Mouse (Mus musculus): ENCODE measurements around the gene Krt80. TPM values are rescaled to one million over a fixed set of nuclear protein-coding genes. Genes with fewer than 3 reads are reported as not detected.

Krt80 gene
- polyA plus RNA-seq (2012; rRNA removed) = 2.0 and 3.3 TPM in 2 replicates

DNA sequence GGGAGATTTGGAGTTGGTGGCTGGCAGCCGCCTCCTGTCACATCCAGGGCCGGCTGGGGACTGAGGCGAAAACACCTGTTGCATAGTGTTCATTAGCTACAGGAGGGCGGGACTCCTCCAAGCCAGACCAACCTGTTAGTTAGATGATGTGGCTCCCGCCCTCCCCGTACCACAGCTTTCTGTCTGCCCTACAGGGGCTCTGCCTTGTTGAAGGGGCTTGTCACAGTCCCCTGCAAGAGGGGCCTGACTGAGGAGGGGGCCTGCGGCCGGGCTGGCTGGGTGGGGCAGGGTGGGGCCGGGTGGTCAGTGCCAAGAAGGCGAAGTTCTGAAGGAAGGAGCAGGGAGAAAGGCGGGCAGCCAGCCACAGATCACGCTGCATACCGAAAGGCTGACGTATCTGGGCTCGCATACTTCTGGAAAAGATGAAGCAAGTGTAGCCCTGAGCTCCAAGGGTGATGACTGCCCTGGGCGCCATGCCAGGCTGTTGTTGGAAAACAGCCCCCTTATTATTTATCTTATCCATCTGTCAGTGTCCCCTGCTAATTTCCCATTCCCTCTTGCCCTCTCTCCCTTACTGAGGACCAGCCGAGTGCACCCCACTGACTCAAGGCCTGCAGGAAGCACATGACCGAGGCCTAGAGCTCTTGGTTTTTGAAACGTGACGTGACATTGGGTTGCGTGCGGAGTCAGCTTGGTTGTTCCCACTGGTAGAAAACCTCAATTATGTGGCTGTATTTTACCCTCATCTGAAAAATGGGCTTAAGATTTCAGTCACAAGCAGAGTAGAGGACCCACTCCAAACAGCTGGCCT, at the start of gene Krt80:
Gene Krt80, minus strand, starts transcription at position 62 of the 811 bp plus-strand sequence.
- DNase-seq (ENCODE audit: extremely low spot score in 1 of 2, low spot score in 1 of 2) = no peak

DNA sequence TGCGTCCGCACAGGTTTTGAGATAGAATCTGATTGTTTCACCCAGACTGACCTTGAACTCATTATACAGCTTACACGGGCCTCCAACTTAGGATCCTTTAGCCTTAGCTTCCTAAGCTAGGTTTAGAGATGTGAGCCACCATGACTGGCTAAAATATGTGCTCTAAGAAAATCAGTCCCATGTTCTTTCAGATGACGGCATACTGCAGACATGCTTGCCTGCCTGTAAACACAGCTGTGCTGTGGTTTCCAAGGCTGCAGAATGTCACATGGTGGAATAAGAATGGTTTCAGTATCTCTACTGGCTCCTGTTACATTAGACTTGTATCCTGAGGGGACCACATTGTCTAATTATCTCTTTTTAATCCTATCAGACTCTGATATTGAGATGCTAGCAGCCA, 49.0 kb upstream of the Krt80 start:
- peak in 1 of 2 experiments; percentile 7 for DNase-seq (ENCODE audit: extremely low spot score in 1 of 2, low spot score in 1 of 2)

DNA sequence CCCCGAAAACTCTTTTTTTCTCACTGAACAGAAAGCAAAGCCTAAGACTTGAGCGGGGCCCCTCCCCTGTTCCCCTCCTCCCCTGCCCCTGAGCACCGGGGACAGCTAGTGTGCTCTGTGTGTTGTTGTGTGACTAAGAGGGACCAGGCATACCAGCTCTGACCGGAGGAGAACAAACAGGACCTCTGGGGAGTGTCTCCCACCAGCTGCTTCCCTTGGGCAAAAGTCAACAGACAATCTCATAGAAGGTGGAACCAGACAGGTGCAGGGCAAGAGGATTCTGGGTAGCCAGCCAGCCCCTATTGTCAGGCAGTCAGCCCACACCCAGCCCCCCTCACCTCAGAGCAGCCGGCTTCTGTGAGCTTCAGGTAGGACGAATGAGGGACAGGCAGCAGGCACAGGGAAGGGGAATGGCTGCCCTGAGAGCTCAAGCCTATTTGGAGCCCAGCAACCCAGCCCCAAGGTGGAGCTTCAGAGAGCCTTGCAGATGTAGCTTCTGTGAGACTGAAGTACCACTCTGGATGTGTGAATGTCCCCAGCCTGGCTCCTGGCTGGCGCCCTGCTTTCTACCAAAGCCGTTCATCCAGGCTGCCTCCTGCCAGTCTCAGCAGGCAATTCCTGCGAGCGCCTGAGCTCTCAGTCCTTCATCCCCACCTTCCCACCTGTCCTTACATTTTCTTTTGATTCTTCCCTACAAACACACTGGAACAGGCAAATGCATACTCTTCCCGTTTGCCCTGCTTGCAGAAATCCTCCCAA, 45.0 kb upstream of the Krt80 start:
- DNase-seq (ENCODE audit: extremely low spot score in 1 of 2, low spot score in 1 of 2) = no peak

DNA sequence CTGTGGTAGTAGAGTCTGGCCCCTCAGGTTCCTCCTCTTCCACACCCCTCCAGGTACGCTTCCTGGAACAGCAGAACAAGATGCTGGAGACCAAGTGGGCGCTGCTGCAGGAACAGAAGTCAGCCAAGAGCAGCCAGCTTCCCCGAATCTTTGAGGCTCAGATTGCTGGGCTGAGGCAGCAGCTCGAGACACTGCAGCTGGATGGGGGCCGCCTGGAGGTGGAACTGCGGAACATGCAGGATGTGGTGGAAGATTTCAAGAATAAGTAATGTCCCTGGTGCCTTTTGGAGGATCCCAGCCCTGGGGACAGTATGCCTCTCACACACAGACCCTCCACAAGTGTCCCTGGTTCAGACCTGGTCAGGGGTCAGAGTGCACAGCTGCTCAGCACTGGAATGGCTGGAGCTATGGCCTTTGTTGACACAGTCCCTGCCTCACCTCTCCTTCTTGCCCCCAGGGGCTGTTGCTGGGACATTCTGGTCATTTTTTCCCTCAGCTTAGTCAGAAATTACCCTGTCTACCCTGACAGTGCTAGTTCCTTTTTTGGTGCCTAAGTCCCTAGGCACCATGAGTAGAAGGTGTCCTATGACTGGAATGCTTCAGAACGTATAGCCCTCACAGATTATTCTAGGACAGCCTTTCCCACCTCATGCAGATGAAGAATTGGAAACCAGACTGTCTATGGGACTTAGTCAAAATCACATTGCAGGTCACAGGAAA, 44.1 kb upstream of the Krt80 start:
- peak in 1 of 2 experiments; percentile 15 for DNase-seq (ENCODE audit: extremely low spot score in 1 of 2, low spot score in 1 of 2)

DNA sequence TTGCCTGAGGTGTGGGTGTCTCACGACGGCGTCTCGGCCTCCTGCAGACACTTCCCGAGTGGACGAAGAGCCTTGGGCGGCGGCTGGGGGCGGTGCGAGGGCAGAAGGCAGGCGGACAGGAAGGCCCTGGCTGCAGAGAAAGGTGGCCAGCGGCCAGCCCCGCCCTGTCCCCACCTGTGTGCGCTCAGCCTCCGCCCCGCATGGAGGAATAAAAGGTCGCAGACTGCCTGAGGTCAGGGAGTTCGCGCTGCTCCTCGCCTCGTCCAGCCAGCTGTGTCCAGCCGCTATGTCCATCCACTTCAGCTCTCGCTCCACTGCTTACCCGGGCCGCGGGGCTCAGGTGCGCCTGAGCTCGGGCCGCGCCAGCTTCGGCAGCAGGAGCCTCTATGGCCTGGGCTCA, 42.2 kb upstream of the Krt80 start:
- no peak for DNase-seq (ENCODE audit: extremely low spot score in 1 of 2, low spot score in 1 of 2)

DNA sequence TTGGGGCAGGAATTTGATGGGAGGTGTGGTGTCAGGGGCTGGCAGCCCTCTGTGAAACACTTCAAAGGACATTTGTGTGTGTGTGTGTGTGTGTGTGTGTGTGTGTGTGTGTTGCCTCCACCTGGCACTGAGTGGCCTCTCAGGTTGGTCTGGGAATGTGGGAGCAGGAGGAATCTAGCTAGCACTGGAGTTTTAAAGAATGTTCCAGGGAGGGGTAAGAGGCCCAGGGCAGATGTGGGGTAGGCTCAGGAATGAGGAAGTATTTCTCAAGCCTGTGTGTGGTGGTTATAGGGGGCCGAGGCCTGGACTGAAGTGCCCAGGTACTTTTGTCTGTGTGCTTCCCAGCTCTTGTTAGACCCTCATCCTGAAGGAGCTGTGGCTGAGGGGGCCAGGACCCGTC, 40.8 kb upstream of the Krt80 start, which contains the start of gene Krt7:
Gene Krt7, plus strand, starts transcription at position 269 of the 400 bp plus-strand sequence.
- no peak for DNase-seq (ENCODE audit: extremely low spot score in 1 of 2, low spot score in 1 of 2)

DNA sequence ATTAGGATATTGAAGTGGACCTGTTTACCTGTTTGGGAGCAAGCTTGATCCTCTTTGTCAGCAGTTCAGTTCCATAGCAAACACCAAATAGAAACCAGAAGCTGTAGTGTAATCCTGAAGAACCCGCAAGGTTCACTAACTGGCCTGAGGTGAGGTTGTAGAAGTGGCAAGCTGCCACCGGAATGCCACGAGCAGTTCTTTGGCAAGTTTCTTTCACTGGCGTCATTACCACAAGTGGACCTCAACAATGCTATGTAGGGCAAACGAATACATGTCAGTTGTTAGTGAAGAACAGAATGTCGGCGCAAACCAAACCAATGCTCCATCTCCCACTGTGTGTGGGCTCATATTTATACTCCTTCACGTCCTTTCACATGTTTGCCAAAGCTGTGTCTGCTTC, 28.3 kb upstream of the Krt80 start:
- no peak for DNase-seq (ENCODE audit: extremely low spot score in 1 of 2, low spot score in 1 of 2)

DNA sequence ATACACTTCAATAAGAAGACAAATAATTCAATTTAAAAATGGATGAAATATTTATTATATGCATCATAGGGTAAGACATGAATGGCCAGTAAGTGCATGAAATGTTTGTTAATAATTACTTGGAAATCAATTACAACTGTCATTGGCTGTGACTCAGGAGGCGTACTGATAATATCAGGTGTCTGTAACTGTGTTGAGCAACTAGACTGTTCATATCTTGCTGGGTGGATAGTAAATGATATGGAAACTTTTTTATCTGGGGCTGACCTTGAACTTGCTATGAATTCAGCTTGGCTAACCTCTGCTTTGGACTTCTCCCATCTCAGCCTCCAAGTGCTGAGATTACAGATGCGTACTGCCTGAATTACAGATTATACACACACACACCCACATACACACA, 27.7 kb upstream of the Krt80 start:
- DNase-seq (ENCODE audit: extremely low spot score in 1 of 2, low spot score in 1 of 2) = no peak

DNA sequence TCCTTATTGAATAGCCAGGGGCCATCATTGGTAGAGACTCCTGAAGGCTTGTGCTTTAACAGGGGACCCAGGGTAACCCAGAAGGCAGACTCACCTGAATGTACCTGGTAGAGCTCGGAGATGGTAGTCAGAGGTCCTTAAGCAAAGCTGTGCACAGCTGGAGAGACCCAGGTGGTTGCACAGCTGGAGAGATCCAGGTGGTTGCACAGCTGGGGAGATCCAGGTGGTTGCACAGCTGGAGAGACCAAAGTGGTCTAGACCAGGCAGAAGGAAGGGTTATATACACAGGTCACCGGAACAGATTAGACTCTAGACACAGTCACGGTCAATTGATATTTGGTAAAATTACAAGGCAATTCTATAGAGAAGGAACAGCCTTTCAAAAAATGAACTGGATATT, 27.0 kb upstream of the Krt80 start:
- DNase-seq (ENCODE audit: extremely low spot score in 1 of 2, low spot score in 1 of 2) = no peak

DNA sequence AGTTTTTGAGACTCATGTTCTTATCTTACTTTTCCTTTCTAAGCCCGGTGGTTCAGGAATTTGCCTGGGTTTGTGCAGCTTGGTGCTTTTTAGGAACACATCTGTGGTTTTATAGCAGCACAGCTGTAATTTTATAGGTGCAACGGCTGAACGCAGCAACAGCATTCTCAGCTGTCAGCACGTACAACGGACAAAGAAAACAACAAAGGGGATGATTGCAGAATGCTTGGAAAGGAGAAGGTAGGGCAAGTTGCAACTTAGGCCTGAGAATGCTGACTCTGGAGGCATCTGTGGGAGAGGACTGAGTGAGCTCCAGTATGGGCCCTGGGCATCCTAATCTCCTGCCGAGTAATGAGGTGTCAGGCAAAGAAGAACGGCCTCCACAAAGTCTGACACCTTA, 26.5 kb upstream of the Krt80 start:
- DNase-seq (ENCODE audit: extremely low spot score in 1 of 2, low spot score in 1 of 2) = no peak

DNA sequence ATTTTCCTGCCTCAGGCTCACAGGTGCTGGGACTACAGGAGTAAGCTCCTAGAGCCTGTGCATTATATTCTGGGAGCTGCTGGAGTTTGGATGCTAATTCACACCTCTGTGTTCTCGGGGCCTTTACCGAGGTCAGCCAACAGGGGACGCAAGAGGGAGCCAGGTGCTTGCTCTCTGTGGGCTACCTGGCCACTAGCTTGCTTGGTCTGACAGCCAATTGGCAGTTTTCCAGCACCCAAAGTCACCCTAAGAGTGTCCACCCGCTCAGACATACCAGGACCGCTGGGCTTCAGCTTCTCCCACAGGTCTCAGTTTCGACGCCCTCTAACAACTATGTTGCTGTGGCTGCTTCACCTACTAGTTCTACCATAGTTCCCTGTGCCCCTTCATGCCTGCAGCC, 24.9 kb upstream of the Krt80 start:
- no peak for DNase-seq (ENCODE audit: extremely low spot score in 1 of 2, low spot score in 1 of 2)

DNA sequence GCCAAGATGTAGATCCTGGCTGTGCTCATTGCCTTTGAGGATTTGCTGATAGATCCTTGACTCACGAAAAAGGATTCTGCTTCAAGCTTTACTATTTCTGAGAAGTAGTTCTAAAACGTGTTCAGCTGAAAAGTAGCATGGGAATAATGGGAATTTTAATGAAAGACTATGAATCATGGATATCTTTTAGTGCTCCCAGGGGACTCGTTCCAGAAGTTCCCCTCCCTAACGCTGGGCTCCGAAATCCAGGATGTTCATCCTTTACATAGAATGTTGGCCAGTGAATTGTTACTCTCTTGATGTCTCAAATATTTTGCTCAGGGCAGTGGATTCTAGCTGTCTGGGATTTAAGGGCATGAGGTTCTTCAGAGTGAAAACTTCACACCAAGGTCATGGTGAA, 22.3 kb upstream of the Krt80 start:
- DNase-seq (ENCODE audit: extremely low spot score in 1 of 2, low spot score in 1 of 2) = no peak

DNA sequence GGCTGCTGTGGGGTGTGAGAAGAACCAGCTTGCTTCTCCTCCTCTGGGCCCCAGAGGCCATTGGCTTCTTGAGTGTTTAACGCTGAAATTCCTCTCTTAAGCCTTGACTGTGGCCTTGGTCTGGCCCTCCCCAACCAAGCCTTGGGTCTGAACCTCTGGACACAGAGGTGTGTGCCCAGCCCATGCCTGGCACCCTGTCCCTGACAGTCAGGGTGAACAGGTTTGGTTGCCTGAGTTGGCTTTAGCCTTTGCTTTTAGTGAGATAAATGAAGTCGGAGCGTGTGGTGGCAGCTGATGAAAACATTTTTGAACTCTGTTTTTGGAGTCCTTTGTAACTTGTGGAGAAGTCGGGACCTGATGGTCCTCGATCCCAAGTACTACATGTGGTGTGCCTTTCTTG, 20.2 kb upstream of the Krt80 start:
- DNase-seq (ENCODE audit: extremely low spot score in 1 of 2, low spot score in 1 of 2) = no peak

DNA sequence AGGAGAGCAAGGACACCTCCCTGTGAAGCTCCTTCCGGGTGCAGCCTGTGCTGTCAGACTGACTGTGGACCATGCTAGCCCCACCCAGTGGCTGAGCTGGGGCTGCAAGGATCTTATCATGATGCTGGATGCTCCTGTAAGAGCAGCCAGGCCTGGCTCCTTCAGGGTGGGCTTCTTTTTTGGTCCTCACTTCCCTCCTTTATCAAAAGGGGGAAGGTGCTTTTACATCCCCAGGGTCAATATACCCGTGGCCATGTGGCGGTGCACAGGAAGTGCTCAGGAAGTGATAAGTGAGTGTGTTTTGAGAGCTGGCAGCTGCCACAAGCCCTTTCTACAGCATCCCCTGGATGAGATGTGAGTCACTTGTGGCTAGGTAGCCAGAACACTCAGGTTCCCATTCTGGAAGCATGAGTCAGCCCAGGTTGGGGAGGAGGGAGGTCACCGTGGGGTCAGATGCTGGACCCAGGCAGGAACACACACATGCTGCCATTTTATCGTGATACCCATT, 18.1 kb upstream of the Krt80 start:
- peak in 1 of 2 experiments; percentile 52 for DNase-seq (ENCODE audit: extremely low spot score in 1 of 2, low spot score in 1 of 2)

DNA sequence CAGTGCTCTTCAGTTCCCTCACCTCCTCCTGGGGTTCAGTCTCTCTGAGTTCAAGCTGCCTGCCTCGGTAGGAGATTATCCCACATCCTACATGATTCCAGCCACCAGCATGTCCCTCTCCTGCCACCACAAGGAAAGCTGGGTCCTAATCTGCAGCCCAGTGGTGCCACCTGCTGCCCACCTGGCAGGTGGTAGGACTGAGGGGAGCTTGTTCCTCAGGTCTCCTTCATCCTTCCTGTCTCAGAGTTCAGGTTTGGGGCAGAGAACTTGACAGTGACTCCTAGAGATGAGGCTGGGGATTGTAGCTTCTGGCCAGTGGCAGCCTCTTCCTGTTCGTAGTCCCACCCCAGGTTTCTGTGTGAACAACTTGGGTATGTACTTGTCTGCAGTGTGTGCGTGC, 17.2 kb upstream of the Krt80 start:
- DNase-seq (ENCODE audit: extremely low spot score in 1 of 2, low spot score in 1 of 2) = no peak

DNA sequence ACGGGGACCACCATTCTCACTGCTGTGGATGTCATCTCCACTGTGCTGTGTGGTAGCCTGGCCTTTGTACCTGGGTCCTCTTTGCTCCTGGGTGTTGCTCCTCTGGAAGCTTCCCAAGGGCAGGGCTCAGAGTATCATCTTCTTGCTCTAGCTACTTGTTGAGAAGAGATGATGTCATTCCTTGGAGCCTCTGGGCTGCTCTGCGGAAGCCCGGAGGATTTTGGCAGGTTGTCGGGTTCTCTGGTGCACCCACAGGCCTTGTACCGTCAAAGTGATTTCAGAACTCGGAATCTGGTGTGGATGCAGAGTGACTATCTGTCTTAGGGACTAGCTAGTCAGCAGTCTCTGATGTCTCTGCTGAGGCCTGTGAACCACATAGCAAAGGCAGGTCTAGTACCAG, 15.1 kb upstream of the Krt80 start:
- peak in 1 of 2 experiments; percentile 47 for DNase-seq (ENCODE audit: extremely low spot score in 1 of 2, low spot score in 1 of 2)

DNA sequence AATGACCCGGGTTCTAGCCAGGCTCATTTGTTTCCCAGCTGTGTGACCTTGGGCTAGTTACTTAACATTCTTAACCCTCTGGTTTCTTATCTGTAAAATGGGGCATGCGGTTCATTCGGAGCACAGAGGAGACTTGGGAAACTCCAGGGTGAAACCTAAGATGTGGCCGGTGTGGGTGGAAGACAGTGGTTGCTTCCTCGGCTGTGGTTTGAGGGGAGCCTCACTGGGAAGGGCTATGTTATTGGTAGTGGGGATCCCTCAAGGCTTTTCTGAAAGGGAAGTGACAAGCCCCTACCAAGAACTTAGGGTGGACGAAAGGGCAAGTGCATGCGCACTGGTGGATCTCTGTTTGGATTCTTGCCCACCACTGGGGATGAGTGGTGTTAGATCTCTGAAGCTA, 14.6 kb upstream of the Krt80 start:
- DNase-seq (ENCODE audit: extremely low spot score in 1 of 2, low spot score in 1 of 2) = no peak

DNA sequence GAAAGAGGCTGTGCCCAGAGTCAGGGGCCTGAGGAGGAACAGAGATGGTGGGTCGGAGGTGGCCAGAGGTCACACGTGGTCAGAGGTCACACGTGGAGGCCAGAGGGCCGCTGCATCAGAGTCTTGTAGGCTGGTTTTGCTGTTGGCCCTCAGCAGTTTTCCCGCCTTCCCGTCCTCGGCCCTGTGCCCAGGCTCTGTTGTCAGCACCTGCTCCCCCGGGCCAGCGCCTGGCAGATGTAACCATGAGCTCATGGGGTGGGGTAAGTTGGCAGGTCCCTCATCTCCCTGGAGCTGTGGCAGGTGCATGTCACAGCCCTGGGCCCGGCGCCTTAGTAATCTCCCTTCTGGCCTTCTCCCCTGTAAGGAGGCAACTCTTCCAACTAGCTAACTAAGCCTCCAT, 12.8 kb upstream of the Krt80 start:
- no peak for DNase-seq (ENCODE audit: extremely low spot score in 1 of 2, low spot score in 1 of 2)

DNA sequence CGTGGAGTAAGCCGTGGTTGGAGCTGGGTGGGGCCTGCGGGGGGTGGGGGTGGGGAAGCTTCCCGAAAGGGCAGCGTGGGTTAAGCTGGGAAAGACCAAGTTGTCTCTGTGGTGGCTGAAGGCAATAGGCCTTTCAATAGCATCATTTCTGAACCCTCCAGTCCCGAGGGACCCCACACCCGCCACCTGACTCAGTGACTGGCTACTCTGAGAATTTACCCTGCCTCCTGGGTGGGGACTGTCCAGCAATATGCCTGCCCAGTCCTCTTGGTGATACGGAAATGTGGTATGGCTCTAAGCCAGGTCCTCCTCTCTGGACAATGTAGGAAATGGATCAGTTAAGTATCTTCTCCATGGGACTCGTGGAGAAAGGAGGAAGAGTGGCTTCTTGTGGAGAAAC, 11.8 kb upstream of the Krt80 start:
- DNase-seq (ENCODE audit: extremely low spot score in 1 of 2, low spot score in 1 of 2) = no peak

DNA sequence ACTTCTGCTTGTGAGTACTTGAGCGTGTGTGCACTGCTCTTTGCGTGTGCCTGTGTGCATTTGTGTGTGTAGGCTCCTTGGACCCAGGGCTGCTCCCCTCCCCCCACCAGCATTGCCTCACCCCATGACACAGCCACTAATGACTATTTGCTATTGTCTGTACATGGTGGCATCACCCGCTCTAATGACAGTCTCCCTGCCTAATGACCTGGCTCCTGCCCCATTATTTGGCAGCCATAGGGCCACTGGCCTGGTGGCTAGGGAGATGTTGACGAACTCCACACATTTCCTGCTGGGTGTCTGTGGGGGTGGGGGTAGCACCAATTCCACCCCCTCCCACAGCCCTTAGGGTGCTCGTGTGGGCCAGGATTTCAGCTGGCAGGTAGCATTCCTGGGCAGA, 8.7 kb upstream of the Krt80 start:
- no peak for DNase-seq (ENCODE audit: extremely low spot score in 1 of 2, low spot score in 1 of 2)

DNA sequence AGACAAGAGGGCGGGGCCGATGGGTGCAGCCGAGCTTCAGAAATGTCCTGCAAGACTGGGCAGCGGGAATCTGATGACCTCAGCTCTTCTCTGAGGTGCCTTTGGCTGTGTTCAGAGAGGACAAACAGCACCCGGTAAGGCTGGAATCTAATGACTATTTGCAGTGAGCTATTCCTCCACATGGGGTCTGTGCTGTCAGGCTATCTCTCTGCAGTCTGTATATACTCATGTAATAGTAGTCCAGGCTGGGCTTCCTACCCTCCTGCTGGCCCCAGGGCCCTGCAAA, 6.8 kb upstream of the Krt80 start:
- DNase-seq (ENCODE audit: extremely low spot score in 1 of 2, low spot score in 1 of 2) = no peak
